Mouse (Mus musculus) limb, embryonic 11.5 days (tissue): ENCODE results near the gene Zfhx3. TPM values are rescaled to one million over a fixed set of nuclear protein-coding genes. Genes with fewer than 3 reads are reported as not detected.

ENCODE experiments used
- ATAC-seq: fragments of 200-750 bp; cut with Nextera tagmentation; 2 replicates; pipeline ENCODE4 v1.8.0; 2017; ENCODE audit warnings: low read depth; ENCODE audit not compliant: insufficient number of reproducible peaks, low FRiP score, low TSS enrichment
- DNase-seq: peaks from one replicate; pipeline ENCODE4 v3.0.0-alpha.2; 2015; ENCODE audit warnings: low spot score
- H3K27ac ChIP-seq: fragments of 300-500 bp; sonication (generic); replicated peaks from 2 replicates; pipeline ENCODE4 v1.5.1; 2014; ENCODE audit warnings: low read depth, mild to moderate bottlenecking, low read length
- H3K27me3 ChIP-seq: fragments of 300-500 bp; sonication (generic); 2 replicates; pipeline ENCODE4 v1.6.1; 2014; ENCODE audit warnings: mild to moderate bottlenecking, low read length, mixed read lengths; ENCODE audit not compliant: control insufficient read depth, insufficient read depth
- H3K36me3 ChIP-seq: fragments of 300-500 bp; sonication (generic); 2 replicates; pipeline ENCODE4 v1.6.1; 2014; ENCODE audit warnings: mild to moderate bottlenecking, low read length, moderate library complexity, mixed read lengths; ENCODE audit not compliant: control insufficient read depth, insufficient read depth
- H3K4me1 ChIP-seq: fragments of 300-500 bp; sonication (generic); 2 replicates; pipeline ENCODE4 v1.6.1; 2014; ENCODE audit warnings: low read length, mixed read lengths; ENCODE audit not compliant: control insufficient read depth, insufficient read depth
- H3K4me2 ChIP-seq: fragments of 300-500 bp; sonication (generic); 2 replicates; pipeline ENCODE4 v1.6.1; 2014; ENCODE audit warnings: low read depth, mild to moderate bottlenecking, moderate library complexity; ENCODE audit not compliant: severe bottlenecking
- H3K4me3 ChIP-seq: fragments of 300-500 bp; sonication (generic); 2 replicates; pipeline ENCODE4 v1.5.1; 2014; ENCODE audit warnings: low read depth, low read length
- H3K9ac ChIP-seq: fragments of 300-500 bp; sonication (generic); 2 replicates; pipeline ENCODE4 v1.6.1; 2014; ENCODE audit warnings: mild to moderate bottlenecking, low read length
- H3K9me3 ChIP-seq: fragments of 300-500 bp; sonication (generic); 2 replicates; pipeline ENCODE4 v1.6.1; 2016; ENCODE audit warnings: low read length; ENCODE audit not compliant: control insufficient read depth
- WGBS: fragments of 180-500 bp; shearing (Covaris S2); extraction: QIAGEN DNeasy Blood & Tissue Kit; methylation state at CpG from one replicate; pipeline ENCODE4 v1.1.7; 2014; 5-methylcytosine and 5-hydroxymethylcytosine counted together
- polyA plus RNA-seq: library from polyadenylated mRNA; unstranded; fragments of >200 nt; fragmentation: Nextera tagmentation; extraction: Ambion mirVana; gene quantifications from 2 replicates; pipeline ENCODE4 v1.2.1, GENCODE M21; 2014

Gene Zfhx3
- polyA plus RNA-seq, 1 experiment from 2014 or later = 36.4 TPM

GRCm38 (mm10) chr8:108625571-108626120 lies 683.2 kb downstream of the Zfhx3 start:
- no peaks in the 10 kb centered on the region for H3K9me3 ChIP-seq
- DNase-seq = no peak
- H3K4me1 ChIP-seq = peaks cover 6% of the 10 kb centered on the region; the same call in 1 of the 2 replicates
- no peak overlapping the region for H3K4me2 ChIP-seq
- H3K27ac ChIP-seq = no peak overlapping the region
- ATAC-seq = no peak
- WGBS = 80% methylated on average over 9 of the region's 9 CpGs
- no peak overlapping the region for H3K4me3 ChIP-seq
- H3K9ac ChIP-seq = no peak overlapping the region
- H3K36me3 ChIP-seq = no peaks in the 10 kb centered on the region
- H3K27me3 ChIP-seq = no peaks in the 10 kb centered on the region

GRCm38 (mm10) chr8:108631069-108631468 lies 688.6 kb downstream of the Zfhx3 start:
- ATAC-seq (no peak), DNase-seq (no peak)
- Histone ChIP-seq H3K9ac (no peak overlapping the region), H3K9me3 (no peaks in the 10 kb centered on the region), H3K4me3 (no peak overlapping the region), H3K4me2 (no peak overlapping the region), H3K27me3 (no peaks in the 10 kb centered on the region), H3K27ac (no peak overlapping the region), H3K36me3 (no peaks in the 10 kb centered on the region), H3K4me1 (no peaks in the 10 kb centered on the region)
- WGBS = 90% methylated on average over 1 of the region's 1 CpGs

- Histone ChIP-seq H3K27me3 (no peaks in the 10 kb centered on the region), H3K4me3 (no peak overlapping the region), H3K27ac (no peak overlapping the region), H3K36me3 (no peaks in the 10 kb centered on the region), H3K9ac (no peak overlapping the region), H3K4me2 (no peak overlapping the region), H3K4me1 (no peaks in the 10 kb centered on the region), H3K9me3 (no peaks in the 10 kb centered on the region)
- ATAC-seq (no peak), DNase-seq (no peak)
- 22% methylated on average over 3 of the region's 3 CpGs for WGBS
These were observed 691.8 kb downstream of the Zfhx3 start for GRCm38 (mm10) chr8:108634282-108634681.

GRCm38 (mm10) chr8:108637887-108638286 lies 695.4 kb downstream of the Zfhx3 start:
- Histone ChIP-seq H3K4me1 (no peaks in the 10 kb centered on the region), H3K4me2 (no peak overlapping the region), H3K4me3 (no peak overlapping the region), H3K27ac (no peak overlapping the region), H3K27me3 (no peaks in the 10 kb centered on the region), H3K9me3 (no peaks in the 10 kb centered on the region), H3K36me3 (no peaks in the 10 kb centered on the region), H3K9ac (no peak overlapping the region)
- ATAC-seq (no peak), DNase-seq (no peak)
- WGBS = 85% methylated on average over 2 of the region's 2 CpGs

GRCm38 (mm10) chr8:108645660-108646059 lies 703.2 kb downstream of the Zfhx3 start:
- peaks cover 2% of the 10 kb centered on the region; the same call in 1 of the 2 replicates for H3K4me1 ChIP-seq
- 82% methylated on average over 3 of the region's 3 CpGs for WGBS
- no peak overlapping the region for H3K4me3 ChIP-seq
- H3K27ac ChIP-seq = no peak overlapping the region
- H3K4me2 ChIP-seq = no peak overlapping the region
- H3K27me3 ChIP-seq = no peaks in the 10 kb centered on the region
- H3K36me3 ChIP-seq = no peaks in the 10 kb centered on the region
- DNase-seq = no peak
- no peak overlapping the region for H3K9ac ChIP-seq
- ATAC-seq = no peak
- H3K9me3 ChIP-seq = no peaks in the 10 kb centered on the region

GRCm38 (mm10) chr8:108647556-108647955 lies 705.1 kb downstream of the Zfhx3 start:
- WGBS = 37% methylated on average over 8 of the region's 8 CpGs
- H3K4me3 ChIP-seq = no peak overlapping the region
- no peaks in the 10 kb centered on the region for H3K27me3 ChIP-seq
- H3K9ac ChIP-seq = no peak overlapping the region
- no peak overlapping the region for H3K27ac ChIP-seq
- DNase-seq (no peak), ATAC-seq (no peak)
- peaks cover 2% of the 10 kb centered on the region; the same call in 1 of the 2 replicates for H3K4me1 ChIP-seq
- no peaks in the 10 kb centered on the region for H3K36me3 ChIP-seq
- no peak overlapping the region for H3K4me2 ChIP-seq
- H3K9me3 ChIP-seq = no peaks in the 10 kb centered on the region

- Histone ChIP-seq H3K27me3 (no peaks in the 10 kb centered on the region), H3K9me3 (no peaks in the 10 kb centered on the region), H3K4me1 (peaks cover 2% of the 10 kb centered on the region; the same call in 1 of the 2 replicates), H3K4me3 (no peak overlapping the region), H3K27ac (no peak overlapping the region), H3K9ac (no peak overlapping the region), H3K4me2 (no peak overlapping the region), H3K36me3 (no peaks in the 10 kb centered on the region)
- DNase-seq (no peak), ATAC-seq (no peak)
- WGBS = 91% methylated on average over 6 of the region's 6 CpGs
These were observed 706.5 kb downstream of the Zfhx3 start for GRCm38 (mm10) chr8:108648993-108649392.

GRCm38 (mm10) chr8:108650837-108651236 lies 708.4 kb downstream of the Zfhx3 start:
- Histone ChIP-seq H3K27me3 (no peaks in the 10 kb centered on the region), H3K4me3 (no peak overlapping the region), H3K9ac (no peak overlapping the region), H3K4me2 (no peak overlapping the region), H3K4me1 (peaks cover 2% of the 10 kb centered on the region; the same call in 1 of the 2 replicates), H3K9me3 (no peaks in the 10 kb centered on the region), H3K27ac (no peak overlapping the region), H3K36me3 (no peaks in the 10 kb centered on the region)
- 91% methylated on average over 8 of the region's 8 CpGs for WGBS
- ATAC-seq (no peak), DNase-seq (no peak)
